Mouse (Mus musculus) neural tube, embryonic 11.5 days (tissue): ENCODE results near the gene Cd38. TPM values are rescaled to one million over a fixed set of nuclear protein-coding genes. Genes with fewer than 3 reads are reported as not detected.

ENCODE experiments used
- ATAC-seq: fragments of 200-750 bp; cut with Nextera tagmentation; 2 replicates; pipeline ENCODE4 v1.8.0; 2017; ENCODE audit warnings: moderate number of reproducible peaks, mild to moderate bottlenecking, moderate TSS enrichment, moderate library complexity; ENCODE audit not compliant: insufficient read depth, low FRiP score, low TSS enrichment
- DNase-seq: peaks from one replicate; pipeline ENCODE4 v3.0.0-alpha.2; 2015; ENCODE audit warnings: low spot score
- H3K27ac ChIP-seq: fragments of 300-500 bp; sonication (generic); 2 replicates; pipeline ENCODE4 v1.5.1; 2014; ENCODE audit warnings: low read depth, mild to moderate bottlenecking, low read length
- H3K27me3 ChIP-seq: fragments of 300-500 bp; sonication (generic); 2 replicates; pipeline ENCODE4 v1.6.1; 2014; ENCODE audit warnings: mild to moderate bottlenecking, low read length, mixed read lengths; ENCODE audit not compliant: control insufficient read depth, insufficient read depth
- H3K36me3 ChIP-seq: fragments of 300-500 bp; sonication (generic); 2 replicates; pipeline ENCODE4 v1.6.1; 2014; ENCODE audit warnings: mild to moderate bottlenecking, low read length, moderate library complexity, mixed read lengths; ENCODE audit not compliant: control insufficient read depth, insufficient read depth
- H3K4me1 ChIP-seq: fragments of 300-500 bp; sonication (generic); 2 replicates; pipeline ENCODE4 v1.6.1; 2014; ENCODE audit warnings: low read length, mixed read lengths; ENCODE audit not compliant: control insufficient read depth, insufficient read depth
- H3K4me2 ChIP-seq: fragments of 300-500 bp; sonication (generic); 2 replicates; pipeline ENCODE4 v1.6.1; 2014; ENCODE audit warnings: low read depth, mild to moderate bottlenecking, moderate library complexity
- H3K4me3 ChIP-seq: fragments of 300-500 bp; sonication (generic); 2 replicates; pipeline ENCODE4 v1.5.1; 2014; ENCODE audit warnings: low read depth, low read length
- H3K9ac ChIP-seq: fragments of 300-500 bp; sonication (generic); 2 replicates; pipeline ENCODE4 v1.6.1; 2014; ENCODE audit warnings: mild to moderate bottlenecking, low read length
- H3K9me3 ChIP-seq: fragments of 300-500 bp; sonication (generic); 2 replicates; pipeline ENCODE4 v1.6.1; 2016; ENCODE audit warnings: low read length; ENCODE audit not compliant: control insufficient read depth
- WGBS: fragments of 180-500 bp; shearing (Covaris S2); extraction: QIAGEN DNeasy Blood & Tissue Kit; methylation state at CpG from one replicate; pipeline ENCODE4 v1.1.7; 2014; 5-methylcytosine and 5-hydroxymethylcytosine counted together
- polyA plus RNA-seq: library from polyadenylated mRNA; unstranded; fragments of >200 nt; fragmentation: Nextera tagmentation; extraction: Ambion mirVana; gene quantifications from 2 replicates; pipeline ENCODE4 v1.2.1, GENCODE M21; 2014

Cd38 gene
- polyA plus RNA-seq, 1 experiment from 2014 or later, result 9.9 TPM

DNA sequence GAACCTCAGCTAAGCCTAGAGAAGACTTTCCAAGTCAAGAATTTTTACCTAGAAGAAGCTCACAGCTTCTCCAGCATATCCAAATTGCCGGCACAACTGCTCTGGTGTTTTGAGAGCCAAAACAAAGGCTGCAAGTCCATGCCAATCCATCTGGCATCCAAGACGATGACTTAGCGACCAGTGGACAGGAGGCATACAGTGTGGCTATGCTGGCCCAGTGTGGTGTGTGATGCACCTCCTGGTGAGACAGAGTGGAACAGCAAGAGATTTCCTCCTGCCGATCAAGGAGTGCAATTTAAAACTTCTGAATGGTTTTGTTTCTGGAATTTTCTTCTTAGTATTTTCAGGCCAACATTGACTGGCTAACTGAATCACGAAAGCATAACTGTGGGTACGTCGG, 31.8 kb upstream of the Cd38 start:
- 91% methylated on average over 7 of the region's 7 CpGs for WGBS
- Histone ChIP-seq H3K27me3 (no peaks in the 10 kb centered on the region), H3K36me3 (no peaks in the 10 kb centered on the region), H3K4me1 (no peaks in the 10 kb centered on the region), H3K27ac (no peak overlapping the region), H3K4me3 (no peak overlapping the region), H3K9me3 (no peaks in the 10 kb centered on the region), H3K4me2 (no peak overlapping the region), H3K9ac (no peak overlapping the region)
- no peak for ATAC-seq
- no peak for DNase-seq

- 59% methylated on average over 5 of the region's 5 CpGs for WGBS
- Histone ChIP-seq H3K4me3 (no peak overlapping the region), H3K9me3 (no peaks in the 10 kb centered on the region), H3K27ac (no peak overlapping the region), H3K36me3 (no peaks in the 10 kb centered on the region), H3K9ac (no peak overlapping the region), H3K27me3 (no peaks in the 10 kb centered on the region), H3K4me1 (no peaks in the 10 kb centered on the region), H3K4me2 (no peak overlapping the region)
- no peak for ATAC-seq
- DNase-seq, result peak; percentile 45
Observed at GRCm38 (mm10) chr5:43837372-43837771, 31.0 kb upstream of the Cd38 start.

- Histone ChIP-seq H3K4me2 (no peak overlapping the region), H3K27me3 (no peaks in the 10 kb centered on the region), H3K27ac (no peak overlapping the region), H3K9ac (no peak overlapping the region), H3K4me1 (no peaks in the 10 kb centered on the region), H3K9me3 (no peaks in the 10 kb centered on the region), H3K36me3 (no peaks in the 10 kb centered on the region), H3K4me3 (no peak overlapping the region)
- DNase-seq (peak; percentile 49), ATAC-seq (no peak)
- 53% methylated on average over 11 of the region's 11 CpGs for WGBS
Observed at GRCm38 (mm10) chr5:43841144-43842010, 27.0 kb upstream of the Cd38 start.

- ATAC-seq (no peak), DNase-seq (no peak)
- Histone ChIP-seq H3K36me3 (no peaks in the 10 kb centered on the region), H3K27me3 (no peaks in the 10 kb centered on the region), H3K4me3 (no peak overlapping the region), H3K9ac (no peak overlapping the region), H3K4me2 (no peak overlapping the region), H3K9me3 (no peaks in the 10 kb centered on the region), H3K4me1 (no peaks in the 10 kb centered on the region), H3K27ac (no peak overlapping the region)
- 83% methylated on average over 5 of the region's 5 CpGs for WGBS
Observed at GRCm38 (mm10) chr5:43842011-43842285, 26.4 kb upstream of the Cd38 start.

DNA sequence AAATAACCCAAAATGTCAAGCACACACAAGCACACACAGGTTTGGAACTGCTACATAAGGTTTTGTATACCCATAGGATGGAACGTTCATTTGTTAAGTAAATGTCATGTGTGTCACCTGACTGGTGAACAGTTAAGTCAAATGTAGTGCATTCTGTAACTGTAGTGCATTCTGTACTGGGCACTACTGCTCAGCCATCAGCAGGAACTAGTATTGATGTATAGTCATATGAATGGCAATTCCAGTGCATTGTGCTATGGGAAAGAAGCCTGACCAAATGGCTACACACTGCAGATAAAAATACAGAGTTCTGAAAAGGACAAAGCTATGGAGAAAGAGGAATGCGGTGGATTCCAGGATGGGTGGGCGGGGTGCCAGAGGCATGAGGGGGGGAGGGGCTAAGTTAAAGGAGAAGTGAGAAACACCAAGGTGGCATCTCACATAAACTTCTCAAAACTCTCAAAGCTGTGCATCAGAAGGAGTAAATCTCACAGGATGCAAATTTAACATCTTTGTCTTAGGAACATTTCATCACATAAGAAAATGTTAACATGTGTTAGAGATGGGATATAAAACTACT, 25.7 kb upstream of the Cd38 start:
- H3K27me3 ChIP-seq, result no peaks in the 10 kb centered on the region
- H3K27ac ChIP-seq, result no peak overlapping the region
- ATAC-seq (no peak), DNase-seq (no peak)
- no peaks in the 10 kb centered on the region for H3K36me3 ChIP-seq
- H3K9me3 ChIP-seq, result no peaks in the 10 kb centered on the region
- no peaks in the 10 kb centered on the region for H3K4me1 ChIP-seq
- H3K4me2 ChIP-seq, result no peak overlapping the region
- H3K4me3 ChIP-seq, result no peak overlapping the region
- 80% methylated on average over 3 of the region's 3 CpGs for WGBS
- no peak overlapping the region for H3K9ac ChIP-seq

DNA sequence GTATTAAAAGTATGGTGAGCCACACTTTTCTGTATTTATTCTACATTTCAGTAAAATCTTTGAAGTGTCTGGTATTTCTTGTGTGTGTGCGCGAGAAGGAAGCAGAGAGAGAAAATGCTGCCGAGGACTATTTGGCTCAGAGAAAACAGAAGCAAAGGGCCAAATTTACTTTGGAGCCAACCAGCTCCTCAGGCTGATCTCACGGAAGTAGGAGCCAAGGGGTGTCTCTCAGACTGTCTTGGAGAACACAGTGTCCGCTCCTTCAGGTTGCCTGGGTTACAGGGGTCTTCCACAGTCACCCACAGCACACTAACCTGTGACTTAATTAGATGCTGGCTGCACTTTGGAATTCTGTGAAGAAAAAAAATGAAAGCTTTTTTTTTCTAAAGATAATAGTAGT, 23.3 kb upstream of the Cd38 start:
- Histone ChIP-seq H3K36me3 (no peaks in the 10 kb centered on the region), H3K4me2 (no peak overlapping the region), H3K4me1 (no peaks in the 10 kb centered on the region), H3K9ac (no peak overlapping the region), H3K9me3 (no peaks in the 10 kb centered on the region), H3K4me3 (no peak overlapping the region), H3K27me3 (no peaks in the 10 kb centered on the region), H3K27ac (no peak overlapping the region)
- ATAC-seq, result no peak
- 89% methylated on average over 5 of the region's 5 CpGs for WGBS
- DNase-seq, result no peak

GRCm38 (mm10) chr5:43845646-43846045, 22.7 kb upstream of the Cd38 start:
- 58% methylated on average over 1 of the region's 1 CpGs for WGBS
- Histone ChIP-seq H3K4me3 (no peak overlapping the region), H3K4me2 (no peak overlapping the region), H3K9ac (no peak overlapping the region), H3K27ac (no peak overlapping the region), H3K9me3 (no peaks in the 10 kb centered on the region), H3K36me3 (no peaks in the 10 kb centered on the region), H3K27me3 (no peaks in the 10 kb centered on the region), H3K4me1 (no peaks in the 10 kb centered on the region)
- DNase-seq (no peak), ATAC-seq (no peak)

DNA sequence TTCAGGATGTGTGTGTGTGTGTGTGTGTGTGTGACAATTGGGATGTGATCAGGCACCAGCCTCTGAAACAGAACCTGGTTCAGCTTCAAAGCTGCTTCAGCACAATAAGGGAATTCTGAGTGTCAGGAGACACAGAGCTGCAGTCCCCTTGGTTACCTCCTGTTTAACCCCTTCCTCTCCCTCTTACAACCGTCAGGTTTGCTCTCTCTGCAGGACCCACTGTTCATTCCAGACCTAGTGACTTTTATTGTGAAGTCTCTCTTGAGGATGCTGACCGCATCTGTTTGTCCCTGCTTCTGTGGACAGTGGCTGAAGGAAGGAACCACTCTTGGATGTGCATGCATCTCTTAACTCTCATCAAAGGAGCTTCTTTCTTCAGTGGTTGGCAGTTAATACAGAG, 22.1 kb upstream of the Cd38 start:
- WGBS, result 18% methylated on average over 2 of the region's 2 CpGs
- Histone ChIP-seq H3K27ac (no peak overlapping the region), H3K9ac (no peak overlapping the region), H3K36me3 (no peaks in the 10 kb centered on the region), H3K4me1 (no peaks in the 10 kb centered on the region), H3K4me3 (no peak overlapping the region), H3K4me2 (no peak overlapping the region), H3K9me3 (no peaks in the 10 kb centered on the region), H3K27me3 (no peaks in the 10 kb centered on the region)
- ATAC-seq (no peak), DNase-seq (no peak)

- ATAC-seq (no peak), DNase-seq (no peak)
Observed at GRCm38 (mm10) chr5:43847555-43847954, 20.8 kb upstream of the Cd38 start.

More at GRCm38 (mm10) chr5:43847555-43847954, 20.8 kb upstream of the Cd38 start:
- no peak overlapping the region for H3K4me2 ChIP-seq
- no peak overlapping the region for H3K9ac ChIP-seq
- no peak overlapping the region for H3K27ac ChIP-seq
- H3K4me1 ChIP-seq, result no peaks in the 10 kb centered on the region
- H3K27me3 ChIP-seq, result no peaks in the 10 kb centered on the region
- no peaks in the 10 kb centered on the region for H3K36me3 ChIP-seq
- no peak overlapping the region for H3K4me3 ChIP-seq
- H3K9me3 ChIP-seq, result no peaks in the 10 kb centered on the region
